Comparison of ENCODE assay signal across 9 mouse cellular contexts in genomic region chr9:21311695-21312094, GRCm38 (mm10). TPM values are rescaled to one million over a fixed set of nuclear protein-coding genes. Genes with fewer than 3 reads are reported as not detected.
DNase-seq lines count a peak whose midpoint lies in the region; ATAC-seq lines count a peak whose summit lies in the region.
"Had no signal": no experiment of that assay in that cellular context is flagged by ENCODE, and none has a peak within 500 bp of the region (broad histone marks: within the 10 kb centered on the region; RNA-seq: fewer than 3 reads in every experiment).

No protein-coding gene starts in this region.

- peaks cover 17% of the 10 kb centered on the region for H3K4me1 ChIP-seq in heart, embryonic 10.5 days
- no peaks in the 10 kb centered on the region for H3K4me1 ChIP-seq in lung, embryonic 15.5 days
- H3K4me1 ChIP-seq in limb, embryonic 12.5 days (replicated peaks): 0 out of 2 replicates have a peak, but pooled peaks cover 3% of the 10 kb centered on the region
- no peaks in the 10 kb centered on the region for H3K4me1 ChIP-seq in stomach, embryonic 16.5 days (ENCODE audit: control insufficient read depth, insufficient read depth, low read length)

- no peak for DNase-seq in heart, embryonic 10.5 days (ENCODE audit: low spot score)
- DNase-seq in heart, postnatal 14 days: no peak
- DNase-seq in lung, postnatal 14 days: no peak
- no peak for DNase-seq in ovary, postnatal 10 days (ENCODE audit: low spot score)
- no peak for DNase-seq in urinary bladder, adult 2 months (ENCODE audit: low spot score)

- peak overlapping the region; percentile 51 for H3K4me2 ChIP-seq in lung, embryonic 15.5 days
- peak overlapping the region; percentile 2; the same call in 1 of the 2 replicates for H3K4me2 ChIP-seq in limb, embryonic 12.5 days
- peak overlapping the region; percentile 41 for H3K4me2 ChIP-seq in stomach, embryonic 16.5 days (ENCODE audit: low read depth, low read length)

- no peaks in the 10 kb centered on the region for H3K36me3 ChIP-seq in heart, embryonic 10.5 days
- no peaks in the 10 kb centered on the region for H3K36me3 ChIP-seq in lung, embryonic 15.5 days
- H3K36me3 ChIP-seq in limb, embryonic 12.5 days: no peaks in the 10 kb centered on the region
- no peaks in the 10 kb centered on the region for H3K36me3 ChIP-seq in stomach, embryonic 16.5 days (ENCODE audit: control insufficient read depth, insufficient read depth, low read length)

- H3K4me3 ChIP-seq in heart, embryonic 10.5 days: peak overlapping the region; percentile 45
- peak overlapping the region; percentile 50 for H3K4me3 ChIP-seq in lung, embryonic 15.5 days
- H3K4me3 ChIP-seq in limb, embryonic 12.5 days (replicated peaks): peak overlapping the region; percentile 31
- H3K4me3 ChIP-seq in stomach, embryonic 16.5 days (replicated peaks; ENCODE audit: low read length): peak overlapping the region; percentile 44

- ATAC-seq in lung, embryonic 15.5 days (ENCODE audit: borderline replicate concordance, extremely low read depth, low FRiP score, low TSS enrichment): no peak
- no peak for ATAC-seq in limb, embryonic 12.5 days (ENCODE audit: insufficient number of reproducible peaks, insufficient read depth, low FRiP score, low TSS enrichment, low read depth)
- ATAC-seq in stomach, embryonic 16.5 days (ENCODE audit: insufficient read depth, low FRiP score): 0 out of 2 replicates have a peak, but pooled peaks have one; percentile 9

- H3K27ac ChIP-seq in heart, embryonic 10.5 days: no peak overlapping the region
- 0 out of 2 replicates have a peak overlapping the region, but pooled peaks have one; percentile 3 for H3K27ac ChIP-seq in lung, embryonic 15.5 days
- no peak overlapping the region for H3K27ac ChIP-seq in limb, embryonic 12.5 days
- no peak overlapping the region for H3K27ac ChIP-seq in stomach, embryonic 16.5 days (ENCODE audit: low read length)

- peak overlapping the region; percentile 44 for H3K9ac ChIP-seq in lung, embryonic 15.5 days
- no peak overlapping the region for H3K9ac ChIP-seq in limb, embryonic 12.5 days (replicated peaks)
- peak overlapping the region; percentile 69 for H3K9ac ChIP-seq in stomach, embryonic 16.5 days (ENCODE audit: low read length)

- WGBS in heart, embryonic 10.5 days: 25% methylated on average over 7 of the region's 7 CpGs
- 19% methylated on average over 7 of the region's 7 CpGs for WGBS in lung, embryonic 15.5 days
- 19% methylated on average over 7 of the region's 7 CpGs for WGBS in limb, embryonic 12.5 days
- WGBS in stomach, embryonic 16.5 days: 25% methylated on average over 7 of the region's 7 CpGs

- intact Hi-C loops in heart, postnatal 14 days (cut with DNase I): loop anchor here (5.0 kb wide), 1 partner anchor 161 kb away; no protein-coding TSS in a partner anchor

- H3K27me3 ChIP-seq in heart, embryonic 10.5 days (ENCODE audit: insufficient read depth, poor library complexity, severe bottlenecking): peaks cover 19% of the 10 kb centered on the region
- peaks cover 16% of the 10 kb centered on the region for H3K27me3 ChIP-seq in lung, embryonic 15.5 days
- peaks cover 38% of the 10 kb centered on the region for H3K27me3 ChIP-seq in limb, embryonic 12.5 days
- 0 out of 2 replicates have a peak, but pooled peaks cover 5% of the 10 kb centered on the region for H3K27me3 ChIP-seq in stomach, embryonic 16.5 days (ENCODE audit: control insufficient read depth, insufficient read depth, low read length)

- no peaks in the 10 kb centered on the region for H3K9me3 ChIP-seq in heart, embryonic 10.5 days
- H3K9me3 ChIP-seq in lung, embryonic 15.5 days: no peaks in the 10 kb centered on the region
- H3K9me3 ChIP-seq in limb, embryonic 12.5 days: no peaks in the 10 kb centered on the region
- no peaks in the 10 kb centered on the region for H3K9me3 ChIP-seq in stomach, embryonic 16.5 days (replicated peaks; ENCODE audit: control insufficient read depth, low read length)

RNA-seq across cellular contexts. Expression of gene Ap1m2, which starts 0.4 kb away (rescaled TPM):
- 2.0 and 6.1 TPM in 2 replicates for polyA plus RNA-seq in heart, embryonic 10.5 days (2016; fragmentation: Nextera tagmentation; extraction: Ambion mirVana)
- under 1 TPM in 1 of 2 experiments, not detected in 1; 0.12 TPM for total RNA-seq in heart, postnatal 14 days (2021)
- polyA plus RNA-seq in lung, embryonic 15.5 days (2015; fragmentation: Nextera tagmentation; extraction: Ambion mirVana): 52.2 and 53.3 TPM in 2 replicates
- 9.0 and 9.5 TPM in 2 replicates for polyA plus RNA-seq in limb, embryonic 12.5 days (2016; fragmentation: Nextera tagmentation; extraction: Ambion mirVana)
- 77.7 and 86.3 TPM in 2 replicates for polyA plus RNA-seq in stomach, embryonic 16.5 days (2015; fragmentation: Nextera tagmentation; extraction: Ambion mirVana)
- polyA plus RNA-seq in urinary bladder, adult 2 months (2012; rRNA removed): 40.7 and 46.5 TPM in 2 replicates
- polyA plus RNA-seq: C2C12 had no signal

RNA-seq across cellular contexts. Expression of gene Slc44a2, which starts 8.8 kb away (rescaled TPM):
- 69.2 and 70.4 TPM in 2 replicates for polyA plus RNA-seq in heart, embryonic 10.5 days (2016; fragmentation: Nextera tagmentation; extraction: Ambion mirVana)
- total RNA-seq in heart, postnatal 14 days (2021): 100 to 1,000 TPM; 105 to 116 TPM
- polyA plus RNA-seq in lung, embryonic 15.5 days (2015; fragmentation: Nextera tagmentation; extraction: Ambion mirVana): 129 and 146 TPM in 2 replicates
- 103 and 110 TPM in 2 replicates for polyA plus RNA-seq in limb, embryonic 12.5 days (2016; fragmentation: Nextera tagmentation; extraction: Ambion mirVana)
- 116 and 130 TPM in 2 replicates for polyA plus RNA-seq in stomach, embryonic 16.5 days (2015; fragmentation: Nextera tagmentation; extraction: Ambion mirVana)
- 136 and 143 TPM in 2 replicates for polyA plus RNA-seq in urinary bladder, adult 2 months (2012; rRNA removed)

RNA-seq across cellular contexts. Expression of gene Cdkn2d, which starts 20.5 kb away (rescaled TPM):
- polyA plus RNA-seq in heart, embryonic 10.5 days (2016; fragmentation: Nextera tagmentation; extraction: Ambion mirVana): 69.0 and 93.4 TPM in 2 replicates
- 10 to 100 TPM; 17.9 to 21.1 TPM for total RNA-seq in heart, postnatal 14 days (2021)
- polyA plus RNA-seq in lung, embryonic 15.5 days (2015; fragmentation: Nextera tagmentation; extraction: Ambion mirVana): 50.9 and 52.3 TPM in 2 replicates
- 46.1 and 46.9 TPM in 2 replicates for polyA plus RNA-seq in limb, embryonic 12.5 days (2016; fragmentation: Nextera tagmentation; extraction: Ambion mirVana)
- 47.4 and 51.5 TPM in 2 replicates for polyA plus RNA-seq in stomach, embryonic 16.5 days (2015; fragmentation: Nextera tagmentation; extraction: Ambion mirVana)
- 17.9 and 18.2 TPM in 2 replicates for polyA plus RNA-seq in urinary bladder, adult 2 months (2012; rRNA removed)

RNA-seq across cellular contexts. Expression of gene Kri1, which starts 23.9 kb away (rescaled TPM):
- 14.5 and 21.3 TPM in 2 replicates for polyA plus RNA-seq in heart, embryonic 10.5 days (2016; fragmentation: Nextera tagmentation; extraction: Ambion mirVana)
- 10 to 100 TPM; 17.0 to 22.6 TPM for total RNA-seq in heart, postnatal 14 days (2021)
- 12.1 and 14.0 TPM in 2 replicates for polyA plus RNA-seq in lung, embryonic 15.5 days (2015; fragmentation: Nextera tagmentation; extraction: Ambion mirVana)
- 18.1 and 22.2 TPM in 2 replicates for polyA plus RNA-seq in limb, embryonic 12.5 days (2016; fragmentation: Nextera tagmentation; extraction: Ambion mirVana)
- polyA plus RNA-seq in stomach, embryonic 16.5 days (2015; fragmentation: Nextera tagmentation; extraction: Ambion mirVana): 15.2 and 18.2 TPM in 2 replicates
- 31.0 and 31.8 TPM in 2 replicates for polyA plus RNA-seq in urinary bladder, adult 2 months (2012; rRNA removed)

RNA-seq across cellular contexts. Expression of gene Atg4d, which starts 46.6 kb away (rescaled TPM):
- polyA plus RNA-seq in heart, embryonic 10.5 days (2016; fragmentation: Nextera tagmentation; extraction: Ambion mirVana): 50.6 and 57.9 TPM in 2 replicates
- total RNA-seq in heart, postnatal 14 days (2021): 10 to 100 TPM; 73.3 to 85.0 TPM
- 38.4 and 42.8 TPM in 2 replicates for polyA plus RNA-seq in lung, embryonic 15.5 days (2015; fragmentation: Nextera tagmentation; extraction: Ambion mirVana)
- 29.8 and 34.9 TPM in 2 replicates for polyA plus RNA-seq in limb, embryonic 12.5 days (2016; fragmentation: Nextera tagmentation; extraction: Ambion mirVana)
- 53.3 and 55.7 TPM in 2 replicates for polyA plus RNA-seq in stomach, embryonic 16.5 days (2015; fragmentation: Nextera tagmentation; extraction: Ambion mirVana)
- 23.6 and 27.3 TPM in 2 replicates for polyA plus RNA-seq in urinary bladder, adult 2 months (2012; rRNA removed)
